Mouse (Mus musculus): ENCODE data around the gene Anxa11. TPM values are rescaled to one million over a fixed set of nuclear protein-coding genes. Genes with fewer than 3 reads are reported as not detected.
"Not testable (repeated sequence)": the region's sequence is repeated elsewhere in the genome, so short reads cannot be mapped to it uniquely, and the experiment has no call there.

Gene Anxa11
- total RNA-seq, 2 experiments from 2014 or later = 83.7 to 85.1 TPM

DNA sequence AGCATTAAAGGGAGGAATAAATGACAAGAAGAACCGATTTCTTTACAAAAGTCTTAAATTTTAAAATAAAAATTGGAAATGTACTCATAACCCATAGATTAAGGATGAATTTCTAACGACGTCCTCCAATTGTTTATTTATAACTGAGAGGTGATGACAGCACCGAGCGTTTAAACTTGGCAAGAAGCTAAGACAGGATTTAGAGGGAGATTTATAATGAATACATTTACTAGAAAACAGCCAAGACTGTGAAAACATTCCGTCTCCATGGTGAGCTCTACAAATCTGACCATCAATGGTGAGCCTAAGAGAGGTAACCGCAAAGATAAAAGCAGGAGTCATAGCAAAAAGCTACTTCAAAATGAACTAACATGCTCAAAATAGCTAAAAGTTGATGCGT, 3.5 kb upstream of the Anxa11 start:
- no peak for DNase-seq
- intact Hi-C loops (cut with DNase I; ENCODE audit: low total_unique reads) = no loop called here

DNA sequence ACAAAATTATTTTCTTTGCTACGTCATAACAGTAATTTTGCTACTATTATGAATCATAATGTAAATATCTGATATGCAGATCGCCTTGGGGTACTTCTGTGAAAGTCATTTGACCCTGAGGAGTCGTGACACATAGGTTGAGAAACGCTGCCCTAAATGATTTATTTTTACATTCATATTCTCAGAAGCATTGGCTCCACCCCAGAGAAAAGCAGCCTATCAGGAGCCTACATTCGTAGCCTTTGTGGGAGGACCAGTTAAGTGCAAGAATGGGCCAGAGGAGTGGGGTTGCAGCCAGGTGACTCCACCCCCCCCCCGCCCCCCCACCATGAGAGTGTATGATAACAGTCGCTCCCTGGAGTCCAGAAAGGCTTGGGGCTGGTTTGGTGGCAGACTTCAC, 2.2 kb upstream of the Anxa11 start:
- no peak for DNase-seq
- intact Hi-C loops (cut with DNase I; ENCODE audit: low total_unique reads) = no loop called here

DNA sequence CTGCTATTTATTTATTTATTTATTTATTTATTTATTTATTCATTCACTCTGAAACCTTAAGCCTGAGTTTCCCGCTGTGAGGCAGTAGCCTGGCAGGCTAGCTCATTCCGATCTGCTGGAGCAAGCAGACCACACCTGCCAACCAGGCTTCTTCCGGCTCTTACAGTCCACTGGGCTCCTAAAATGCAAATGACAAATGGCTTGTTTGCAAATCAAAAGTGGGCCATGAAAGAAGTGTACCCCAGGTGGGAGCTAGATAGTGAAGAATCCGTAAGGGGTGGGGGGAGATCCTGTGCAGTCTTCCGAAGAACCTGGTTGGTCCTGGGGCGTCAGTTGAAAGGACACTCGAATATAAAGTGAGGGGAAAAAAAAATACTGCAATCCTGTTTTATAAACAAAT, 995 bp upstream of the Anxa11 start:
- intact Hi-C loops (cut with DNase I; ENCODE audit: low total_unique reads) = no loop called here

DNA sequence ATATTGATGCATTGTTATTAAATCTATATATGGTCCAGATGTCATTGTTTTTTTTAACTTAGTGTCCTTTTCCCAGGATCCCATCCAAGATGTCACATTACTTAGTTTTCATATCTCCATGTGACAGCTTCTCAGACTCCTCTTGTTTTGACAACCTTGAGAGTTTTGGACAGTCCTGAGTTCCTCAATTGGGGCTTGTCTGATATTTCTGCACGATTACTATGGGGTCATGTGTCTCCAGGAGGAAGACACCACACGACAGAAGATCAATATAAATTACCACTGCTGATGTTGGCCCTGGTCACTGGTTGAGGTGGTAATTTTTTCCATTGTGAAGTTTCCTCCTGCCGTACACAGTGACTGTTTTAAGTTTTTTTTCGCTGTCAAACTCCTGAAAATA, 377 bp upstream of the Anxa11 start:
- DNase-seq = no peak
- intact Hi-C loops (cut with DNase I; ENCODE audit: low total_unique reads) = no loop called here

More for the DNA sequence above, 995 bp upstream of the Anxa11 start:
- no peak for DNase-seq

DNA sequence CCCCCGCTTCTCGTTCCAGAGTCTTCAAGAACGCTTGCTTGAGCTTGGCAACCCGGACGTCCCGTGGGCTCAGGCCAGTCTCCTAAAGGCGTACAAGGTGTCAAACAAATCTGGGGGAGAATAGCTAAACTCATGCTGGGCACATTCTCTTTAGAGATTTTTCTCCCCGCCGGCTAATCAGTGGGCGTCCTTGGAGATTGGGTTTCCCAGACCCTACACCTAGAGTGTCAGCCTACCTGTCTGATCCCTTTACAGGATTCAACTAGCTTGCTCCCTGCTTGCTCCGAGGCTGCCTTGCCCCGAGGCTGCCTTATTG, 690 bp downstream of the Anxa11 start:
- intact Hi-C loops (cut with DNase I; ENCODE audit: low total_unique reads) = no loop called here
- DNase-seq = no peak

DNA sequence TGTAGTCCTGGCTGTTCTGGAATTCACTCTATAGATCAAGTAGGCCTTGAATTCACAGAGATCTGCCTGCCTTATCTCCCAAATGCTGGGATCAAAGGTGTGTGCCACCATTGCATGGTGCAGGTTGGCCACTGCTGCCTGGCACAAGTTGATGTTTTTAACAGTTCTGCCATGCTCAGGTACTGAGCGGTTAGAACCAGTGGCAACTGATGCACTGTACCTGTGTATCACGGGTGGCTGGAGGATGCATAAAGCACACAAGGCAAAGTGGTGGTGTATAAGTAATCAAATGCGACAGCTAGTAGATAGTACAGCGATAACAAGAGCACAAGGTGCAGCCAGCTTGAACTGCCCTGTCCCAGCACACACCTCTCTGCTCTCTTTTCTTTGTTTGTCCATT, 2.4 kb downstream of the Anxa11 start:
- no peak for DNase-seq
- intact Hi-C loops (cut with DNase I; ENCODE audit: low total_unique reads) = no loop called here

DNA sequence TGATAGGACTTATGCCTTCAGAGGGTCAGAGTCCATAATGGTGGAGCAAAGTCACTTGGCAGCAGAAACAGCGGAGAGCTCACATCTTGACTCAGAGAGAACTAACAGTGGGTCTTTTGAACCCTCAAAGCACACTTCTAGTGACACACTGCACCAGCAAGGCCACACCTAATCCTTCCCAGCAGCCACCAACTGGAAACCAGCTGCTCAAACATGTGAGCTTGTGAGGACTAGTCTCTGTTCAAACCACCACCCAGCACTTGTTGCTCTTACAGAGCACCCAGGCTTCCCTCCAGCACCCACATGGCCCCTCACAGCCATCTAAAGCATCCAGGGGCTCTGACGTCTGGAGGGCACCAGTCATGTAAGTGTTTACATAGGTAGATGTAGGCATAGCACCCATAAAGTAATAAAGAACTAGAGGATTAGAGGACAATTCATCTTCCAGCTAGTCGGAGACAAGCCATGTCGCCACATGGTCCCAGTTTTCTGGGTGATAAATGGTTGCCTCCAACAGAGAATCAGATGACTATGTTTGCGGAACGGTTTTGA, 4.0 kb downstream of the Anxa11 start:
- DNase-seq = no peak
- intact Hi-C loops (cut with DNase I; ENCODE audit: low total_unique reads) = no loop called here

DNA sequence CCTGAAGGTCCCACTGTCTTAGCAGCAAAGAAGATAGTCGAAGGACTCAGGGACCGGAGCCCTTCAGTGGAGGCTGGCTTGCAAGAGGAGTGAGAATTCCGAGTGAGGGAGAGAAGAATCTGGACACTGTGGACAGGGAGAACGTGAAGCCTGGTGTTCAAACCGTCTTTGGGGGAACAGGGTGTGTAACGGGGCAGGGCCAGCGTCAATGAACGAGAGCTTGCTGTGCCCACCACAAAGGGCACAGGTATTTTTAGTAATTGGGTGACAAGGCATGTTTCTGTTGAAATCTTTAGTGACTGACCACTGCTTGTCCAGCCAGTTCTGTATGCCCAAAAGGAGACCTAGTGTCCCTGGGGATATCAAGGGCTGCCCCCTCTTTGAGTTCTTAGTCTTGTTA, 4.6 kb downstream of the Anxa11 start:
- intact Hi-C loops (cut with DNase I; ENCODE audit: low total_unique reads) = no loop called here
- no peak for DNase-seq

DNA sequence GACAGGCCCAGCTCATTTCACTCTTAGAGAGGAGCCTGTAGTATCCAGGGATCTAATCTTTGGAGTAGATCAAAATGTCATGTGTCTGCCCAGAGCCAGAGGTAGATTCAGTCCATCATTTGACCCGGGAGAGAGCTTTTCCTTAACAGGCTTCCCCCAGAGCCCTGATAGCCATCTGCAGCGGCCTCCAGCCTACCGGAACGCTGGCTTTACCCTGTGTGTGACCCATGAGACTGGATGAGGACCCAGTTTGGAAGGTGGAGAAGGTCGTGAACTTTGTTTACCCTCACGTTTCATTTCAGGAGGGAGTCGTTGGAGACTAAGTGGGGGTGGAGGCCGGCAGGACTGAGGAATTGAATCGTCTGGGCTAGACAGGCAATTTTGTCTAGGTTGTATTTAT, 5.7 kb downstream of the Anxa11 start:
- intact Hi-C loops (cut with DNase I; ENCODE audit: low total_unique reads) = no loop called here
- no peak for DNase-seq

DNA sequence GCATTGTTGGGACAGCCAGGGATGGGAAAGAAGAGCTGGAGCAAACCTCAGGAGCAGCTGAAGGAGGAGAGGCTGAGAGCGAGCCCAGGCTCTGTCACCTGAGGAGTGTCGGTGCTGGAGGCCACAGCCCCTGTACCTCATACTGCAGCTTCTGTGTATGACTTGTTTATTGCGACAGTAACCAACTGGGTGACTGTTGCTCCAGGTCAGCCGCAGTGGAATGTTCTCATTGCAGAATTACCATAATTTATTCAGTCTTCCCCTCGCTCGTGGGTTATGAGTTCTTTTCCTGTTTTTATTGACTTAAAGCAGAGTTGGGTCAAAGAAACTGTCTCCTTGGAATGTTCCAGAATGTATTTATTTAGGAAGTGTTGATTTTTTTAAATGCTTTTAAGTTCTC, 6.3 kb downstream of the Anxa11 start:
- no peak for DNase-seq
- intact Hi-C loops (cut with DNase I; ENCODE audit: low total_unique reads) = no loop called here

DNA sequence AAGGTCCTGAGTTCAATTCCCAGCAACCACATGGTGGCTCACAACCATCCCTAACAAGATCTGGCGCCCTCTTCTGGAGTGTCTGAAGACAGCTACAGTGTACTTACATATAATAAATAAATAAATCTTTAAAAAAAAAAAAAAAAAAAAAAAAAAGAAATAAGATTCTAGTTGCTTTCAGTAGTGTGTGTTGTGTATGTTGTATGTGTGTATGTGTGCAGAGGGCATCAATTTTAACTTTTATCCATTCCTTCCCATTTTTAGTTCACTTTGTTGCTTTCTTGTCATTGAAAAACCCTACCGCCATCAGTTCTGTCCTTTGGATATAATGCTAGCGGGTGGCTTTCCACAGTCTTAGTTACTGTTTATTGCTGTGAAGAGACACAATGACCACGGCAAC, 6.8 kb downstream of the Anxa11 start:
- intact Hi-C loops (cut with DNase I; ENCODE audit: low total_unique reads); DNase-seq: not testable (repeated sequence)

DNA sequence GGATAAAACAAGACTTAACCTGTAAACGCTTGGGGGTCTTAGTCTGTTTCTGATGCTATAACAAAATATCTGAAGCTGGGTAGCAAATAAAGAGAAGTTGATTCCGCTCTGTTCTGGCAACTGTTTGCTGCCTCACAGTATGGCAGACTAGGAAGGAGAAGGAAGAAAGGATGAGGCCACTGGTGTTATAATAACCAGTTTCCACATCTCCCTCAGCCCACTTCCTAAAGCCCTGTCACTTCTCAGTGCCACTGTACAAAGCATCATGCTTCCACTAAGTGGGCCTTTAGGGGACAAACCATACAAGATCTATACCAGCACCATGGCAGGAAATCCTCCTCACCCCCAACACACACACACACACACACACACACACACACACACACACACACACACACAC, 8.5 kb downstream of the Anxa11 start:
- no peak for DNase-seq
- intact Hi-C loops (cut with DNase I; ENCODE audit: low total_unique reads) = no loop called here

DNA sequence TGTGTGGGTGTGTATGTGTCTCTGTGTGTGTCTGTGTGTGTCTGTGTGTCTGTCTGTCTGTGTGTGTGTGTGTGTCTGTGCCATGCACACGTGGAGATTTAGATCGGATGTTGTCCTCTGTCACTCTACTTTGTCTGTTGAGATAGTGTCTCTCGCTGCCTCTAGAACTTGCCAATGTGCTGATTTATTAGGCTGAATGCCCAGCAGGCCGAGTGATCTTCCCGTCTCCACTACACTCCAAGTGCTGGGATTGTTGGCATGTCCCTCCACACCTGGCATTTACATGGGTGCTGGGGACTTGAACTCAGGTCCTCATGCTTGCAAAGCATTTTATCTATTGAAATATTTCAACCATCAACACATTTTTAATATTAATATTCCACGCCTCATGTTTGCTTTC, 9.2 kb downstream of the Anxa11 start:
- intact Hi-C loops (cut with DNase I; ENCODE audit: low total_unique reads) = no loop called here
- DNase-seq = no peak

DNA sequence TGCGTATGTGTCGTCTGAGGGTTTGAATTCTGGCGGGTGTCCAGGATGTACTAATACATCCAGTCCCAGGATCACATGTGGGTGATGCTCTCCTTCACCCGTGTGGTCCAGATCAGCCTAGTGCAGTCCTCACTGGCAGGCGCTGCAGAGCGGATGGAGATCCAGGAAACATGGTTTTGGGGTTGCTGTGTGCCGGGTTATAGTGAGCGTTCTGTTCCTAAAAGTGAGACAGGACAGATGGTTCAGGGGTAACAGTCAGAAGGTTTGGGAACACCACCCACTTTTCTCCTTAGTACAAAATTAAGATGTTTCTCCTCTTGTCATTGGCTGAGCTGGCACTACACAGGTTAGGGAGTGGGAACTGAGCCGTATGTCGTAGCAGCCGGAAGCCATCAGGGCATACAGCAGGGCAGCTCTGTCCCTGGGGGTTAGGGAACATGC, 10.2 kb downstream of the Anxa11 start:
- no peak for DNase-seq
- intact Hi-C loops (cut with DNase I; ENCODE audit: low total_unique reads) = no loop called here

DNA sequence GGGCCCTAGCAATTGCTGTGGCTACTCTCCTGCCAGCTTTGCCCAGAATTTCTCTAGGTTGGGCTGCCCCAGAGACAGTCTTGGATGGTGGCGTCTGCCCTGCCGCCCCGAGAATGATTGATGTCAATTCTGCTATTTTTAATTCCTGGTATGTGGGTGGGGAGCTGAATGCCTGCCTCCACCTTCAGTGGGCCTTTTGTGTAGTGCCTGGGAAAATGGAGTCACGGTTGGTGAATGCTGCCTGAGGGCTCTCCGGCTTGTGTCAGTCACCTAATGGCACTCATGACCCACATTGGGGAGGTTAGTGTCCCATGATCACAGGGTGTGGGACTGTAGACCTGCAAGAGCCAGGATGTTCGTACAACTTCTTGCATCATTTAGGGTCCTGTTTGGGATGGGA, 11.3 kb downstream of the Anxa11 start:
- intact Hi-C loops (cut with DNase I; ENCODE audit: low total_unique reads) = no loop called here
- peak; percentile 1 for DNase-seq

DNA sequence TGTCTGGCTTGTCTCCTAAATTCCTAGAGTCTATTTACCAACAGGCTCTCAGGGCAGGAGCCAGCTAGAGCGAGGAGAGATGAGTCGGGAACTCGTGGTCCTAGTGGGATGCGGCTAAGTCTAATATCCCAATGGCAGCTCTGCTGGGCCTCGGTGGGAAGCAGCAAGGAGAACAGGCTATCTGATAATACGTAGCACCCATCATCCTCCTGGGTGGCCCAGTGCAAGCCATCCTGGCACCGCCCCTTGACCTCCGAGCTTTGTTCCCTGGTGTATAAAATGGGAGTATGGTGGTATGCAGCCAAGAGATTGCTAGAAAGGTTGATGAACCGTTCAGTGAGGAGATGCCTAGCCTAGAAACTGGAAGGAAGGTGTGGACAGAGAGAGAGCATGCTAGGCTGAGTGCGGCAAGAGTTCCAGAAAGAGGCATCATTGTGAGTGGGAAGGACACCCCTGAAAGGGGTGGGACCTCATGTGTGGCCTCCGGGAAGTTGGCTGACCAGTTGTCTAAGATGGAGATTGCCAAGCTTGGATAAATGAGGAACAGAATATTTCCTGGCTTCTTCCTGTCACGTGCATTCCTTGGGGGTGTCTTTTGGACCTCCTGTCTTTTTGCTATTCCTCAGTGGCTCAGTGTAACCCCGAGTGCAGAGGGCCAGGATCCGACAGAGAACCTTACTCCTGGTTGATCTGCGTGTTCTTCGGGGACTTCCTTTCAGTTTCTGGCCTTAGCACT, 11.9 kb downstream of the Anxa11 start:
- DNase-seq = peak; percentile 7
- intact Hi-C loops (cut with DNase I; ENCODE audit: low total_unique reads) = no loop called here

DNA sequence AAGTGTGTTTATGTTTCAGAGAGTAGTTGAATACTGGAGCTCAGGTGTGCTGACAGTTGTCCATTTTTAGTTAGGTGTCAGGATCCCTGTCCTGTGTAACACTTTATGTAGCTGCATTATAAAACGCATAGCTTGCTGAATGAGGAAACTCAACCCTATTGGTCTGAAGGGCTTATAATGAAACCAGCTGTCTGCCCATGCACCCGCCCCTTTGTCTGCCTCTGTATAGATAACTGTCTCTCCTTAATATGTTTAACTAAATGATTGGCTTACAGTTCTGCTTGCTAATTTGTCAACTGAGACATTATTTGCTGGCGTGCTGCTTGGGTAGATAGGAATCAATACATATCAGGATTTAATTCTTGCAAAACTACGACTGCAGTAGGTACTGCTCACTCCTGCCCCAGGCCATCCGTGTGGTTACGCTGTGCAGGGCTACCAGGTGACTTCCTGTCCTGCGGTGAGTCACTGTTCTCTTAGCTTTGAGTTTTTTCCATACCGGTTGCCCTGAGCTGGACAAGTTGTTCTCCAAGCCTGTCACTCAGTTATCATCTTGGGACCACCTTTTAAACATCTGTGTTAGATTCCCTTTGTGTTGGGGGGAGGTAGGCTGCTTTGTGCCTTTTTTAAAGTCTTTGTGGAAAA, 13.4 kb downstream of the Anxa11 start:
- no peak for DNase-seq
- intact Hi-C loops (cut with DNase I; ENCODE audit: low total_unique reads) = no loop called here

DNA sequence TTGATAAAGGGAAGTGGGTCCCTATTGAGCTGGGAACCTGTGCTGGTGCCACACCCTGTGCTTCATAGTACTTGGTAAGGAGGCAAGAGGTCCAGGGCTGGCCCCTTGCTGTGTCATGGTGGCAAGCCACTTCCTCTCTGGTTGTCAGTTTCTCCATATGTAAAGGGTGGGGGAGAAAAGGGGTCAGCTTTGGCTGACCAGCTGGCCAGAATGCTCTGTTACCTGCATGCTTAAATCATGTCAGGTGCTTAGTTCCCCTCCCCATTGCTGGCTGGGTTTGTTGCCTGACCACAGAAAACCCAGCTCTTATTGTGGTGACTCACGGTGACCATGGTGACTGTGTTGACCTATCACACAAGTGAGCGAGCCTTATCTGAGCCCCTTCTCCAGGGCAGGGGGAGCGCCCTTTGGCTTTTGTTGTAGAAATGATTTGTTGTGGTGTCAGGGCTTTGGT, 15.2 kb downstream of the Anxa11 start:
- DNase-seq = no peak
- intact Hi-C loops (cut with DNase I; ENCODE audit: low total_unique reads) = no loop called here

DNA sequence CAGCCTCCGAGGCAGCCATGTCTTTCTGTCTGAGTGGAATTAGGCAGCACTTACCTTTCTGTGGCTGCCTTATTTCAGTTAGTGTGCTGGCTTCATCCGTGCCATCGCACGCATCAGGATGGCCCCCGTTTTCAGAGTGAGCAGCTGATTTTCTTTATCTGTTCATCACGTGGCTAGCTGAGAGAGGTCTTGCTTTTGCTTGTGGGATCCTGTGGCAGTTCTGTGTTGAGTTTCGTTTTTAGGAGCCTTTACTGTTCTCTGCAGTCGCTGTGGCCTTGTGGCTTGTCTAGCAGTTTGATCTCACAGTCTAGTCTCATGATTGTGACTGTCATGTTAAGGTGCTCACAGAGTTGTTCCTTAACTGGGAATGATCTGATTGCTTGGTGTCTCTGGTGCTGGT, 16.0 kb downstream of the Anxa11 start:
- intact Hi-C loops (cut with DNase I; ENCODE audit: low total_unique reads) = no loop called here

DNA sequence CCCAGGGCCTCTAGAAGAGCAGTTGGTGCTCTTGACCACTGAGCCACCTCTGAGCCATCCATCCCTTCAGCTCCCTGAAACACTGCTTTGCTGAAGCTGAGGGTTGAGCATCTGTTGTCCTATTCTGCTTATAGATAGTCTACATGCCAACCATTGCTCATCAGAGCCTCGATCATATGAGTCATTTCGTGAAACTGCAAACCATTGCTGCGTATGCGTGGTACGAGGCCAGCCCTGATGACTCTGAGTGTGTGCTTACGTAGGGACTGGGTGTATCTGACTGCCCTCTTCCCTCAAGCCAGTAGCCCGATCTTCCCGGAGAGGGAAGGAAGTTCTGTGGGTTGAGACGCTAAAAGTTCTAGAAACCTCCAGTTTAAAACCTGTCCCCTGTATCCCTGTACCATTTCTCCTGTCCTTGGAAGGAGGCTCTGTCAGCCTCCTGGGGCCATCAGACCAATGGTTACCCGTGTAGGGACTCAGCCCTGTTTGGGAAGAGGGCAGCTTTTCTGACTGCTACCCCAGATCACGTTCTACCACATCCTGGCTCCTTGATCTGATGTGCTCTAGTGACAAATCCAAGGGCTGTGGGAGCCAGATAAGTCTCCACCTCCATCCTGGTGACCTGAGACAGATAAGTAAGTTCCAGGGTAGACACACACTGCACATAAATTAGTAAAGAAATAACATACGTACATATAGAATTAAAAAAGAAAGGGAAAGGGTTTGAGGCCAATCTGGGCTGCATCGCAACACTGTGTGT, 20.0 kb downstream of the Anxa11 start:
- no peak for DNase-seq
- intact Hi-C loops (cut with DNase I; ENCODE audit: low total_unique reads) = no loop called here

More for the DNA sequence above, 16.0 kb downstream of the Anxa11 start:
- DNase-seq = no peak

DNA sequence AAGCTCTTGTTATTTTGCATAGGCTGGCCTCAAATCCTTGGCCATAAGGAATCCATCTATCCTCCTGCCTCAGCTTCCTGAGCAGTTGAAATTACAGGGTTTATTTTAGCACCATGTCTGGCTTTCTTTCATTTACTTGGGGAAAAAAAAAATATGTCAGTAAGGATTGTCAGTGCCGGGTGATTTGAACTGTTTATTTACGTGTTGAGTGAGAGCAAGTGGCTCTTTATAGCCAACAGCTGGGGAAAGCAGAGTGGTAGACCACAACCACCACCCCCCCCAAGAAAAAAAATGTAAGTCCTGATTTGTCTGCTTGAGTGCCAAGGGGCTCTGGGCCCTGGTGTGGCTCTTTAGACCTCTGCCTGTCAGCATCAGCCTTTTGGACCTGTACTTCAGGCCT, 21.8 kb downstream of the Anxa11 start:
- DNase-seq = no peak
- intact Hi-C loops (cut with DNase I; ENCODE audit: low total_unique reads) = no loop called here

All from gastrocnemius, postnatal 14 days (tissue).